Mouse (Mus musculus) brain, embryonic 14.5 days (tissue): ENCODE data around the gene Tmub1. TPM values are rescaled to one million over a fixed set of nuclear protein-coding genes. Genes with fewer than 3 reads are reported as not detected.

ENCODE experiments used
- DNase-seq: peaks from one replicate; pipeline ENCODE4 v3.0.0-alpha.2; 2011; ENCODE audit warnings: low read depth
- CTCF ChIP-seq: fragments of 200-500 bp; IDR thresholded peaks from 2 replicates; pipeline ENCODE4 v1.5.1; 2012; ENCODE audit warnings: inconsistent platforms, mild to moderate bottlenecking, moderate library complexity, borderline replicate concordance; ENCODE audit not compliant: insufficient read depth, insufficient read length; ENCODE audit errors: extremely low read depth
- POLR2A ChIP-seq: fragments of 200-500 bp; IDR thresholded peaks from 2 replicates; pipeline ENCODE4 v1.6.1; 2012; ENCODE audit warnings: mild to moderate bottlenecking, inconsistent platforms, borderline replicate concordance; ENCODE audit not compliant: poor library complexity, insufficient read depth, insufficient read length, severe bottlenecking; ENCODE audit errors: extremely low read depth
- polyA plus RNA-seq: library from polyadenylated mRNA; depleted of rRNA; stranded (reverse); fragments of >200 nt; gene quantifications from 2 replicates; pipeline ENCODE4 v1.2.3, GENCODE M21; 2012; rRNA removed

The Tmub1 gene
- polyA plus RNA-seq, result 60.7 and 67.7 TPM in 2 replicates

DNA sequence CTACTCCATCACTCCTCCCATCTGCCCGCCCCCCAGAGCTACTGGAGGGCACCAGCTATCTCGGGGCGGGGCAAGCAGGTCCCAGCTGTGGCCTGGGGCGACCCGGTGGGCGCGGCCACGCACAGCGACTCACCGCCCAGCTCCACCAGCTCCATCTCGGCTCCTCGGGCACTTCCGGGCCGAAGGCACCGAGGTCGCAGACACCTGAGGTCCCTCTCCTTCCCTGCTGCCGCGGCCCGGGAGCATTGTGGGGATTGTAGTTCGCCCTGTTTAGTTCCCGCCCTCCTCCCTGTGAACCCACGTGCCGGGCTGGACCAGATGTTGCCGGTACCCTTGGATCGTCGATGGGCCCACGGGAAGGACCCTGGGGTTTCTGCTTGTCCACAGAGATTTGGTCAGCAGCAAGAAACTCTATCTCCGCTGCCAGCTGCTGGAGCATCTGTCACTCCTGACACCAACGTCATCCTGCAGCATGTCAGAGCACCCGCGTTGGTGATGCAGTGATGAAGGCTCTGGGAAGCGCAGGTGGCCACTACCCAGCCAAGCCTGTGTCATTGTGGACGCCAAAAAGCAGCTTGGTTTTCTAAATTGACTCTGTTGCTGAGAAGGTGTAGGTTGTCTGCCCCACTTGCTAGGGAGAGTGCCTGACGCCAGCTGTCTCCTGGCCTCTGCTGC, at the start of gene Tmub1:
Gene Tmub1 (minus strand): TSS at position 231 of the 675 bp plus-strand sequence.
- TF ChIP-seq CTCF (no peak), POLR2A (0 out of 2 replicates have a peak, but pooled peaks have one; percentile 43)
- peak; percentile 85 for DNase-seq

DNA sequence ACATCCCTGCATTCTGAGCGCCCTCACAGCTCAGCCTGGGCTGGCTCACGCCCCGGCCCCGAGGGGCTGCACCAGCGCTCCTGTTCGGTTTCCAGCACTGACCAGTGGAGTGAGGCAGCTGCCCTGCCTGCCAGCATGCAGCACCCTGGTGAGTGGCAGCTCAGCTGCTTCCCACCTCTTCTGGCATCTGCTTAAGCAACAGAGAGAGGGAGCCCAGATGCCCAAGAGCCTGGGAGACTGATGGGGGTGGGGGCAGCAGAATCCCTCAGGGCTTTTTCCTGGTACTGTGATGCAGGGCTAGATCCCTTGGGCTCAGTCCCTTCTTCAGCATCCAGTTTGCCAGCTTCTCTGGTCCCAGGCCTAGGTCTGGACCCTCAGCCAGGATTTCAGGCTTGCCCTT, 49.1 kb upstream of the Tmub1 start:
- DNase-seq, result peak; percentile 73
- TF ChIP-seq POLR2A (no peak), CTCF (no peak)

DNA sequence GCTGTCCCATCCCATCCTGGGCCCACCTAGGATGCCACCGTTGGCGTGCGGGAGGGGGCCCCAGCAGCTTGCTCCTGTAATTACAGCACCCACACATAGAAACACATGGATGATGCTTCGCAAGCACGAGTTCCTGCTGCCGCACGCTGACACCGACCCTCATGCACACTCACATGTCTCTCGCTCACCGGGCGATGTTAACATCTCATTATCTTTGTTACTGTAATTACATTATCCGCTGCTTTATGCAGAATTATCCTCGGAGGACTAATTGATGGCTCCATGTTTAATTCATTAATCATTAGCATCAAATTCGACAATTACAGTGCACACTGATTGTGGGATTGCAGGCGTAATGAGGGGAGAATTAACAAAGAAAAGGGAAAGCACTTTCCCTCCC, 47.4 kb upstream of the Tmub1 start:
- DNase-seq, result peak; percentile 90
- TF ChIP-seq POLR2A (no peak), CTCF (no peak)

DNA sequence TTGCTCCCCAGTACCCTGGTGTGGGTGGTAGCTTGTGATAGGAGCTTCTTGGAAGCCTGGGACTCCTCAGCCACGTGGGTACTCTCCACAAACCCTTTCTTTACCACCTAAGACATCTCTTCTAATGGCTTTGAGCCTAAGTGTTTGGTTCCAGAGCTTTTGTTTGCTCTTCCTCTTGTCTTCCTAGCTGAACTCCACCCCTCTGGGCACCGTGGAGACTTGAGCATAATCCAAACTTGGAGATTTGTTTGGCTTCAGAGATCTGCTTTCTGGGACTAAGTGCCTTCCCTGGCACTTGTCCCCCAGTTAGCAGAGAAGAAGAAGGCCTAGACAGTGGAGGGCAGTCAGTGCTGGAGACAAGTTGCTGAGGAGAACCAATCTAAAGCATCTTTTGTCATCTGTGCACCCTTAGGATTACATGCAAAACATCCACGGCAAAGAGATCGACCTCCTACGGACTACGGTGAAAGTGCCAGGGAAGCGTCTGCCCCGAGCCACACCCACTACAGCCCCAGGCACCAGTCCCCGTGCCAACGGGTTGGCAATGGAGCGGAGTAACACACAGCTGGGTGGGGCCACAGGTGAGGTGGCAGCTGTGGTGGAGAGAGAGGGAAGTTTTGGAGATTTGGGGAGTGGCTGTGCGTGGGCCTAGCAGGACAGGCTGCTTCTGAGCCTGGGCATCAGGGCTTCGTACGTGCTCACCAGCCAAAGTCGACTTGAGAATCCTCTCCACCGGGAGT, 45.1 kb upstream of the Tmub1 start:
- TF ChIP-seq CTCF, result no peak
- no peak for TF ChIP-seq POLR2A
- no peak for DNase-seq

DNA sequence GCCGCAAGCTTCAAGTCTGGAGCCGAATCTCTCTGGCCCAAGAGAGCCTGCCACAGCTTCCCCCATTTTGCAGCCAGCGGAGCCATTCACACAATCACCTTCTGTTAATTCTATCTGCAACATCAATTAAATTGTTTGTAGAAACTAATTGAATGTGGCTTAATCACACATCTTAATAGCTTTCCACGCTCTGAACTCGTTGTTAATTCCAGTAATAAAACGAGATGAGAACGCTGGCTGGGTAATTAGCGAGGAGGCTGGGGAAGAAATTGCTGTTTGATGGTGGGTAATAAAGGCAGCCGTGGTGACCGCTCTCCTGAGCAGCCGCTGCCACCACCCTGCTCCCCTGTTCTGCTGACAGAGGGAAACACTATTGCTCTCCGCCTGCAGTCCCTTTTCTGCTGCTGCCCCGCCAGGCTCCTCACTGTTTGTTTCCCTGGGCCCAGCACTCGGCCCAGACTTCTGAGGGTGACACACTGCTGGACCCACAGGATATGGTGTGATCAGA, 42.8 kb upstream of the Tmub1 start:
- peak; percentile 69 for DNase-seq
- TF ChIP-seq CTCF, result no peak
- TF ChIP-seq POLR2A, result no peak

DNA sequence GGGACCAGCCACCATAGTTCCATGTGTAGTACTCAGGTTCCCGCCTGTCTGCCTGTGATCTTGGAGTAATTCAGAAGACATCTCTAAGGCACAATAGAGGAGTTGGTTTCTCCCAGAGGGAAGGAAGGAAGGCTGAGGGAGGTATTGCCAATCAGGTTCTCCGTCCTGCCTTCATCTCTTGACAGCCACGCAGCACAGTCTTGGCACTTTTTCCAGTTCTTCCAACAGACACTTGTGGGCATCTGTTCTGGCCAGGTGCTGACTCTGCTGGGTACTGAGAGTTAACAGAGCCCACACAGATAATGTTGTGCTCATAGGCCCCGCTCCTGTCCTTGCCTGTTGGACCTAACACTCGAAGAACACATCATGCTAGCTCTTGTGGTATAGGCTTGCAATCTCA, 39.1 kb upstream of the Tmub1 start:
- DNase-seq, result no peak
- TF ChIP-seq CTCF (no peak), POLR2A (no peak)

DNA sequence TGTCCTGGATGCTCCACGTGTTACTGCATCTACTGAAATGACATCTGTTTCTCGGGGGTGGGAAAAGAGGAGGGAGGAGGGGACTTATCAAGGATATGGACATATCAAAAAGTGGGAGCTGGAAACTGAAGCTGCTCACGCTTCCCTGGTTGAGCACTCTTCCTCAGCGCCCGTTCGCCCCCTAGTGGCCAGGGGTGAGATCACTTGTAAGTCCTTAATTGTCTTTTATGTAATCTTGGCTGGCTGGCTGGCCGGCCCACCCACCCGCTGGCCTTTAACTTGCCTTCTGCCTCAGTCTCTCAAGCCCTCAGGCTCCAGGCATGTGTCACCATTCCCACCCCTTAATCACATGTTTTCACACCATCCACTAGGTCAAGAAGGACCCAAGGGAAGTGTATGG, 38.4 kb upstream of the Tmub1 start:
- TF ChIP-seq POLR2A, result no peak
- peak; percentile 96 for TF ChIP-seq CTCF
- DNase-seq, result peak; percentile 95

DNA sequence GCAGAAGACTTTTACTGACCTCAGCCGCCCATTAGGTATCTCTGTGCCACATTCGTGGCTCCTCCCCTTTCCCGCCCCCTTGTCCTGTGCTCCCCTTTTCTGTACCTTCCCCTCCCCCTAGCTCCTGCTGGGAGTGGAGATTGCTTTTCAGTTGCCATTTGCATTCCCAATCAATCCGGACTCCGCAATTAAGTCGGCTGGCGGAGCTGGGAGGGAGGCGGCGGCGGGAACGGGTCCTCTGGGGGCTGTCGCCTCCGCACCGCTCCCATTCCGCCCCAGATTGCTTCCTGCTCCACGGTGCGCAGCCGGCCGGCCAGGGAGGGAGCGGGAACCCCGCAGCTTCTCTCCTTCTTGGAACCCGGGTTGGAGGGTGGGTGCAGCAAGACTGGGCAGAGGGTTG, 37.3 kb upstream of the Tmub1 start:
- TF ChIP-seq CTCF (no peak), POLR2A (no peak)
- DNase-seq, result peak; percentile 86

DNA sequence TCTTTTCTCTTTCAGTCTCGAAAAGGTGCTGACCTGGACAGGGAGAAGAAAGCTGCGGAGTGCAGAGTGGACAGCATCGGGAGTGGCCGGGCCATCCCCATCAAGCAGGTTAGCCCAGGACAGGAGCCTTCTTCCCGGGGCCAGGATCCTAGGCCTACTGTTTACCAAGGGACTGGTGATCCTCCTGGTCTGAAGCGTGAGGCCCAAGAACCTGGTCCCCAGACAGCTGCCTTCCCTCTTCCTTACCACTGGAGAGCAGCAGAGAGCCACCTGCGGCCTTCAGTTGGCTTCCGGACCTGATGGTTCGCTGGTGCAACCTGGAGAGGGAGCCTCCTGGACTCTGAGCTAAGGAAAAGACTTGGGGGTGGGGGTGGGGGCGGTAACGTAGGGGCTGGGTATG, 35.7 kb upstream of the Tmub1 start:
- DNase-seq, result peak; percentile 87
- TF ChIP-seq POLR2A (no peak), CTCF (peak; percentile 96)

DNA sequence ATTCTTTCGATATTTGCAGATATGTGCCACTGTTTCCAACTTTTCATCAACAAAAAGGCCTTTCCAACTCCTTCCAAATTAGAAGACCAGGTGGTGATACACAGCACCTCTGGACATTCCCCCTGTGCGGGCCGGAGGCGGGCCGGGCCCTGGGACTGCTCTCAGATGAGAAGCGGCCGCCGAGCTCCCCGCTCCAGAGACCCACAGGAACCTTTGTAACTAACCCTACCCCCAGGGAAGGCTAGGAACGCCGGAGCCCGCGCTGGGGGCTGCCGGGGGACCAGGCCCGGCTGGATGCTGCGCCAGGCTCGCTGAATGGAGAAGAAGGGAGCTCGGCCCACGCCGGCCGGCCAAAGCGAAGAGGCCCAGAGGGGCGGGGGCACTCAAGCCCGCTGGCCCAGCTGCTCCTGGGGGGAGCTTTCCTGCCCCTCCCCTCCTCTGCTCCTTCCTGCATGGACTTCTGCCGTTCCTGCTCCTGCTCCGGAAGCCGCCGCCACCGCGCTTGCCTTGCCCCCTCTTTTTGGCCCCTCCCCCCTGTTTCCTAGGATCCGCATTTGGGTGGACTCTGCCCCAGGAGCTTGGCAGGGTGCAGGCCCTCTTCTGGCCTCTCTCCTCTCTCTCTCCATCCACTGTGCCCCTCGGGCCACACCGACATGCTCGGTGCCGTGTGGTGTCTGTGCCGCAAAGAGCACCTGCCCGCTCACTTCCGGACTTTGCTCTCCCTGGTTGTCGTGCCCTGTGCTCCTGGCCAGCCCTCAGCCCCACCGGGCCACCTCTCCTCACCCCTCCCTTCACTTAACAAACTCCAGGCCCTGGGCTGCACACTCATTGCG, 34.8 kb upstream of the Tmub1 start:
- no peak for TF ChIP-seq POLR2A
- TF ChIP-seq CTCF, result no peak
- DNase-seq, result no peak

DNA sequence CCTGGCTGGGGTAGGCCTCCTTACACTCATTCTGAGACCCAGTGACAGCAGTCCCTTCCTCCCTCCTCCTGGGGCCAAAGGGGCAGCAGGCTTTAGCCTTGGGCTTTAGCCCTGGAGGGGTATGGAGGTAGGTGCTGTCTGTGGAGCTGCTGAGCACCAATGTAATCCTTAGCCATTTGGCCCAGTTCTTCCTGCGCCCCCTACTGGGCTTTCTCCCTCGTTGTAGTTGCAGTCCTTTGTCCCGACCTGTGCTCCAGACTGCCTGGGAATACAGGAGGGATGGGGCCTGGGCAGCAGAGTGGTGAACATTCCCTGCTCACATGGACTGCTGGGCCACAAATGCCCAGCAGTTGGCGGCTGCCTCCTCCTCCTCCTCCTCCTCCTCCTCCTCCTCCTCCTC, 34.0 kb upstream of the Tmub1 start:
- no peak for TF ChIP-seq POLR2A
- TF ChIP-seq CTCF, result peak; percentile 82
- peak; percentile 87 for DNase-seq

DNA sequence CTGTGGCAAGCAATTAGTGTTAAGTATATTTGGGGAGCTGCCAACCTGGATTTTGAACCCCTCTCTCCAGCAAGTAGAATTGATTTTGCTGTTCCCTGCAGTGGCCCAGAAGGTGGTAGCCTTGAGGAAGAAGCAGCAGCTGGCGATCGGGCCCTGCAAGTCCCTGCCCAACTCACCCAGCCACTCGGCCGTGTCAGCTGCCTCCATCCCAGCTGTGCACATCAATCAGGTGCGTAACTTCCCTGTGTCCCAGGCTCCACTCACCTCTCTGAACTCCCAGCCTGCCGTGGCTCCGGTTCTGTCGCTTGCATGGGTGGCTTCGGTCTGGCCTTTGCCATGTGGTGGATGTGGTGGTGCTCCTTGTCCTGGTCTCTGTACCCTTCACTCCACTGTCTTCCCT, 30.3 kb upstream of the Tmub1 start:
- TF ChIP-seq POLR2A, result no peak
- no peak for TF ChIP-seq CTCF

DNA sequence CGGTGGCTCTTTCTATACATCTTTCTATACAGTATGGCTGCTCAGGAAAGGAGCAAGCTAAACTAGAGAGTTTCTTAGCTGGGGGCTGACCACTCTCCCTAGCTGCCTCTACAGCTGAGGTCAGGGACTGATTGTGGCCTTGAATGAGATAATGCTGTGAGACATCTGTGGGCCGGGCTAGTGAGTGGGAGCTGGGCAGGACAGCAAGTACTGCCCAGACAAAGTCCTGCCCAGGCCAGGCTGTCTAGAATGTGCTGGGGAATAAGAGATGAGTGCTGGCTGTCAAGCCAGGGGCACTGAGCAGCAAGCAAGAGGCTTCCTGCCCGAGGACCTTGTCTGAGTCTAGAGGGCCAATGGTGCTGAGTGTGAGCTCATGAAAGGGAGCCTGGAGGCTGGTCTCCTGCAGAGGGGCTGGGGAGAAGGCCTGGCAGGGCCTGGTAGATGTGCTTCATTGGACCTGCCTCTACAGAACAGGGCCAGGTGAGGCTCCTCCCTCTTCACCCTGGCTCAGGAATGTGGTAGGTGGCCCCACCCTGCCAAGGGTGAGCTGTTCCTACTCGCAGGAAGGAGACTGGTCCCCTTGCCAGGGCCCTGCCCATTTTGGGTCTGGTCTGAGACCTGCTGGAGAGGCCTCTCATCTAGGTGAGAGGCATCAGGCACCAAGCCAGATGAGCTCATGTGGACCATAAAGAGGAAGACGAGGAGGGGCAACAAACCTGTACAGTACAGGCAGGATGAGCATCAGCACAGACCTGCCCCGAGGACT, 28.0 kb upstream of the Tmub1 start:
- TF ChIP-seq CTCF, result no peak
- no peak for TF ChIP-seq POLR2A
- DNase-seq, result no peak

More for the DNA sequence above, 30.3 kb upstream of the Tmub1 start:
- no peak for DNase-seq

DNA sequence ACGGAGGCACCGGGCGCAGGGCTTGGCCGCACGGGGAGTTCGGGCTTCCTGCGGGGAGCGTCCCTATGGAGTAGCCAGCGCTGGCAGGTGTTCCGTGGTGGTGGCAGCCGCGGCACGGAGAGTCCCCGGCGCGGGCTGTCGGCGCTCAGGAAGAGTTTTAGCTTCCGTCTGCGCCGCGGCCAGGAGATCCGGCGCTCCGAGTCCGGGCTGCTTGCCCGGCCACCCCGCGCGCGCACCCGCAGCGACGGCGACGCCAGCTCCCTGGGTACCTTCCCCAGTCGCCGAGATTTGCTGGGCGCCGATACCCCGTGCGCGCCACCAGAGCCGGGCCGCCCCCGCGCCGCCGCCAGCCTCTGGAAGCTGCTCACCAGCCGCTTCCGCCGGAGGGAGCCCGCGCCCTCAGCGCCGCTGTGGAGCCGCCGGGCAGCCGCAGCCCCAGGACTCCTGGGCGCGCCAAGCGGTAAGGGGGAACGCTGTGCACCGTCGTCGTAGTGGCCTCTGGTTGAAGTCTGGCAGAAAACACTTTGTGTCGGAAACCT, 27.1 kb upstream of the Tmub1 start:
- TF ChIP-seq CTCF (no peak), POLR2A (no peak)
- peak; percentile 49 for DNase-seq
